Mouse (Mus musculus) neural tube, embryonic 10.5 days (tissue): ENCODE measurements around the gene Cyp2c40.
"Not testable (repeated sequence)": the region's sequence is repeated elsewhere in the genome, so short reads cannot be mapped to it uniquely, and the experiment has no call there.

Experiments used
- DNase-seq: peaks from one replicate; pipeline ENCODE4 v3.0.0-alpha.2; 2017; ENCODE audit warnings: low spot score; ENCODE audit errors: extremely low spot score

The Cyp2c40 gene

GRCm38 (mm10) chr19:39812714-39813113 is at the start of gene Cyp2c40:
TSS of gene Cyp2c40 (minus strand) at chr19:39812814.
- not testable (repeated sequence) for DNase-seq

DNA sequence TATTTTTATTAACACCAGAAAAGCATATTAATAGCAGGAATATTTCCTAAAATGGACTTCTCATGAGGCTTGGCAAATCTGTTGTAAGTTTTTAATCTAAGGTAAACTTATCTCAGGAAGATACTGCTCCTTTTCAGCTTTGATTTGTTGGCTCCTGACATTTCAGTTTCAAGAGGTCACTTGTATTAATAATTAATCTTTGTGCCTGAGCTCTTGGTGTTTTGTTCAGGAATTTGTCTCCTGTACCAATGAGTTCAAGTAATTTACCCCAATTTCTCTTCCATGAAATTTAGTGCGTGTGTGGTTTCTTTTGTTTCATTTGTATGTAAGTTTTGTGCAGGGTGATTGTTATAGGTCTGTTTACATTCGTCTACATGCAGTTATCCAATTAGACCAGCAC is 8.3 kb upstream of the Cyp2c40 start:
- not testable (repeated sequence) for DNase-seq

DNA sequence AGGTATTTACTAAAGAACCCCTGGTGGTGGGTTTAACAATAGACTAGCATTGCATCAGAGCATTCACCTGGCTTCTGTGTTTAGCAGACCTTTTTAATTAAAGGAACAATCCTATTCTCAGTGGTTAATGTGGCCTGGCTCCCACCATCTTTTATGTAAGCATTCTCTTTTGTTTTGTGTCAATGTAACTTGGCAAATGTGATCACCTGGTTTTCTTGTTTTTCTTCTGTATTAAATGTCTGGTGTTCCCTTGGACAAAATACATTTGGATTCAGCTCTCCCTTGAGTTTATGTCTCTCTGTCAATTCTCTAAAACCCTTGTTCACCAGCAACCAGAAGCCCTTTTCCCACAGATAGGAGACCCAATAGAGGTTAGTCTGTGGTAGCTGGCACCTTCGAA is 3.8 kb upstream of the Cyp2c40 start:
- DNase-seq = not testable (repeated sequence)

- not testable (repeated sequence) for DNase-seq
Measured at GRCm38 (mm10) chr19:39815991-39816390, 3.4 kb upstream of the Cyp2c40 start.

DNA sequence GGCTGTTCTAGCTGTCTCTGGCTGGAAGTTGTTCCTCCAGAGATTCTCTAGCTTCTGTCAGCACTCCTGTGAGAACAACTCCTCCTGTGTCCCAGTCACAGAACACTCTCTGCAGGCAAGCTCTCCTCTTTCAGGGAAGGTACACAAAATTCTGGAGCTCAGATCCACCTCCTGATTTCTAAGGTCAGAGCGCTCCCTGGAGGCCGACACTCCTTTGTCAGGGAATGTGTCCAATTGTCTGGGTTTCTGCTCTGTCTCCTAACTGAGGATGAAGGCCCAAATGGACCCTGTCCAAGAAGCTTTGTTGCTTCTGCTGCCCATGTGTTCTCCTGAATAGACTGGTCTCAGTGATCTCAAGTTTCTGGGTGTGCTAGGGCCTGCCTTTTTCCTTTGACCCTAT is 27.2 kb downstream of the Cyp2c40 start:
- not testable (repeated sequence) for DNase-seq

- DNase-seq = no peak
Measured at GRCm38 (mm10) chr19:39745357-39745756, 67.3 kb downstream of the Cyp2c40 start.

- DNase-seq = not testable (repeated sequence)
Measured at GRCm38 (mm10) chr19:39744361-39744760, 68.3 kb downstream of the Cyp2c40 start.

GRCm38 (mm10) chr19:39740920-39741319 is 71.7 kb downstream of the Cyp2c40 start, which contains the start of gene Cyp2c68:
TSS of gene Cyp2c68 (minus strand) at chr19:39741054.
- DNase-seq = no peak
